ENCODE assay signal across 11 mouse cellular contexts in the genomic region with DNA sequence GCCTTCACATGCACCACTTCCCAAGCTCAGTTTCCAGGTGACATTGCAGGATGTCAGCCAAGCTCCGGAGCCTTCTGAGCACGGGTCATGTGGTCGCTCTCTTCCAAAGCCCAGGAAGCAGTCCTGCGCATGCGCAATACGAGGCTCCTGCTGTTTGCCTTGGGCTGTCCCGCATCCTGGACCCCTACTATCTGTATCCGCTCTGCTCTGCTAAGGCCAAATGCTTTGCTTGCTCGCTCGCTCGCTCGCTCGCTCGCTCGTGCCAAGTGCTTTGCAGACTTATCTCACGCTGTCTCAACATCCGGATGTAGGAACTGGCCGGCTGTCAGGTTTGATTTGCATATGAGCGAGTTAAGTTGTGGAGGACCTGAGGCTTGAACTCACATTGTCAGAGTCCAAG. TPM values are rescaled to one million over a fixed set of nuclear protein-coding genes. Genes with fewer than 3 reads are reported as not detected.
DNase-seq lines count a peak whose midpoint lies in the region; ATAC-seq lines count a peak whose summit lies in the region.
"Had no signal": no experiment of that assay in that cellular context is flagged by ENCODE, and none has a peak within 500 bp of the region (broad histone marks: within the 10 kb centered on the region; RNA-seq: fewer than 3 reads in every experiment).

No protein-coding gene starts in this region.

- H3K27me3 ChIP-seq in midbrain, embryonic 16.5 days (ENCODE audit: control insufficient read depth, insufficient read depth, low read depth, low read length) = no peaks in the 10 kb centered on the region
- no peaks in the 10 kb centered on the region for H3K27me3 ChIP-seq in midbrain, embryonic 10.5 days (ENCODE audit: low read depth, poor library complexity, severe bottlenecking)

- no peak overlapping the region for H3K4me3 ChIP-seq in midbrain, embryonic 16.5 days (ENCODE audit: low read depth, low read length)
- H3K4me3 ChIP-seq in midbrain, embryonic 10.5 days = no peak overlapping the region
- H3K4me3 ChIP-seq: myocyte had no signal

- H3K4me1 ChIP-seq in midbrain, embryonic 16.5 days (ENCODE audit: control insufficient read depth, insufficient read depth, low read length) = no peaks in the 10 kb centered on the region
- H3K4me1 ChIP-seq in midbrain, embryonic 10.5 days = no peaks in the 10 kb centered on the region

- H3K27ac ChIP-seq in midbrain, embryonic 16.5 days (ENCODE audit: low read length) = no peak overlapping the region
- no peak overlapping the region for H3K27ac ChIP-seq in midbrain, embryonic 10.5 days (replicated peaks)
- H3K27ac ChIP-seq: kidney, postnatal 0 days had no signal

- 75% methylated on average over 19 of the region's 19 CpGs for WGBS in midbrain, embryonic 16.5 days
- WGBS in midbrain, embryonic 10.5 days = 78% methylated on average over 19 of the region's 19 CpGs

- no peak overlapping the region for H3K9ac ChIP-seq in midbrain, embryonic 16.5 days (ENCODE audit: low read depth, low read length)

- H3K4me2 ChIP-seq in midbrain, embryonic 16.5 days (ENCODE audit: low read length) = 0 out of 2 replicates have a peak overlapping the region, but pooled peaks have one; percentile 3

- DNase-seq in cerebellum, adult 9-11 months = peak; percentile 47
- no peak for DNase-seq in cerebellum, adult 11 months
- no peak for DNase-seq in midbrain, embryonic 10.5 days (ENCODE audit: low spot score)
- DNase-seq in heart, postnatal 4 days = peak; percentile 79
- DNase-seq in testis, postnatal 10 days (ENCODE audit: low spot score) = peak; percentile 60
- DNase-seq in gastrocnemius, adult 8-10 months (ENCODE audit: low spot score in 2 of 2) = no peak
- DNase-seq in urinary bladder, postnatal 36 days (ENCODE audit: low spot score in 2 of 2) = no peak

- ATAC-seq in midbrain, embryonic 16.5 days = no peak

- H3K36me3 ChIP-seq in midbrain, embryonic 16.5 days (ENCODE audit: control insufficient read depth, insufficient read depth, low read length) = no peaks in the 10 kb centered on the region
- no peaks in the 10 kb centered on the region for H3K36me3 ChIP-seq in midbrain, embryonic 10.5 days

- no peaks in the 10 kb centered on the region for H3K9me3 ChIP-seq in midbrain, embryonic 16.5 days (replicated peaks; ENCODE audit: control insufficient read depth, low read length, poor library complexity, severe bottlenecking)
- H3K9me3 ChIP-seq in midbrain, embryonic 10.5 days (replicated peaks) = peaks cover 4% of the 10 kb centered on the region; the same call in 1 of the 2 replicates

RNA-seq across cellular contexts. Expression of a gene that starts 25.6 kb away (rescaled TPM):
- 3.5 and 3.8 TPM in 2 replicates for polyA plus RNA-seq in midbrain, embryonic 16.5 days (2015; fragmentation: Nextera tagmentation; extraction: Ambion mirVana)
- polyA plus RNA-seq in midbrain, embryonic 10.5 days (2016; fragmentation: Nextera tagmentation; extraction: Ambion mirVana) = 3.3 and 3.5 TPM in 2 replicates
- 10 to 100 TPM; 14.2 to 14.6 TPM for total RNA-seq in heart, postnatal 4 days (2021)
- total RNA-seq in gastrocnemius, adult 8-10 months (2022) = 1 to 10 TPM; 1.2 to 1.9 (median 1.7) TPM

RNA-seq across cellular contexts. Expression of a gene that starts 47.0 kb away (rescaled TPM):
- polyA plus RNA-seq in midbrain, embryonic 16.5 days (2015; fragmentation: Nextera tagmentation; extraction: Ambion mirVana) = not detected in 2 replicates
- polyA plus RNA-seq in midbrain, embryonic 10.5 days (2016; fragmentation: Nextera tagmentation; extraction: Ambion mirVana) = not detected in 2 replicates
- not detected for total RNA-seq in heart, postnatal 4 days (2021)
- total RNA-seq in gastrocnemius, adult 8-10 months (2022) = not detected
- polyA plus RNA-seq: embryonic facial prominence, embryonic 11.5 days; kidney, postnatal 0 days had no signal

Comparison
In these comparisons a context has a peak if more than half of its experiments do, and no peak if none do; other contexts are left out.
1. DNase-seq: peak in cerebellum, adult 9-11 months (single experiment), heart, postnatal 4 days (single experiment) and testis, postnatal 10 days (single experiment); none in cerebellum, adult 11 months (single experiment), midbrain, embryonic 10.5 days (single experiment), gastrocnemius, adult 8-10 months (0 of 2) and urinary bladder, postnatal 36 days (0 of 2).
2. RNA of a gene that starts 25.6 kb away (total RNA-seq): 14.2 to 14.6 TPM in heart, postnatal 4 days; 1.2 to 1.9 TPM in gastrocnemius, adult 8-10 months; every median in the first group is over 4 times any median in the second.